Mouse (Mus musculus) neural tube, embryonic 10.5 days (tissue): ENCODE results near the gene Psmd13.

Experiments
- DNase-seq: peaks from one replicate; pipeline ENCODE4 v3.0.0-alpha.2; 2017; ENCODE audit warnings: low spot score; ENCODE audit errors: extremely low spot score

Psmd13 gene

DNA sequence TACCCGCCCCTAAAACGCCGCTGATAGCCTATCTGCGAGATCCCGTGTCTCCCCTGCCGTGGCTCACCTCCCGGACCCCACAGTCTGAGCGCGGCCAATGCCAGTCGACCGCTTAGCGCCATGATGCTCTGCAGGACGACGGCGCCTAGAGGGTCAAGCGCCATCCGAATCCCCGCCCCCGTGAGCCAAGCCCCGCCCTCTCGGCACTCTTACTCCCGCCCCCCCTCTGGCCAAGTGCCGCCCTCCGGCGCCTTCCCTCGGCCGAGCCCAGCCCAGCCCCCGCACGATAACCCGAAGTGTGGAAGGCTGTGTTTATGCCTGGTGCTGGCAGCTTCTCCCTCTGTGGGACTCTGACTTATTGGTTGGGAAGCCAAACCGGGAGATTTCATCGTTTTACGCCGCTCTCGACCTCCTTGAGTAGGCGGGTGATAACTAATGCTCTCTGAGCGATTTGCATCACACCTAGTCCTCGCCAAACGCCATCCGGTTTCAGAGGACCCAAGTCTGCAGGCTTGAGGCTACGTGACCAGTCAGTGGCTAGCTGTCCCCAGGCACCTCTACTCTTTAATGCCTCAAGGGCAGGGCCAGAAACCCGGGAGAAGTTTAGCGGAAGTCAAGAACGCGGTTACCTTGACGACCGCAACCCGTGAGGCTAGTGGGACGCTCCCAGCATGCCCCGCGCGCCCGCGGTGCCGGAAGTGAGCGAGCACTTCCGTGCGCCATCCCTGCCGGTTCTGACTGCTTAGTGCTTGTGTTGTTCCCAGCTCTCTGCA, at the start of gene Psmd13, which contains the start of gene Sirt3:
Gene Psmd13, plus strand, starts transcription at position 273 of the 773 bp plus-strand sequence.
Gene Sirt3, minus strand, starts transcription at position 614 of the 773 bp plus-strand sequence.
- DNase-seq, result peak; percentile 94

DNA sequence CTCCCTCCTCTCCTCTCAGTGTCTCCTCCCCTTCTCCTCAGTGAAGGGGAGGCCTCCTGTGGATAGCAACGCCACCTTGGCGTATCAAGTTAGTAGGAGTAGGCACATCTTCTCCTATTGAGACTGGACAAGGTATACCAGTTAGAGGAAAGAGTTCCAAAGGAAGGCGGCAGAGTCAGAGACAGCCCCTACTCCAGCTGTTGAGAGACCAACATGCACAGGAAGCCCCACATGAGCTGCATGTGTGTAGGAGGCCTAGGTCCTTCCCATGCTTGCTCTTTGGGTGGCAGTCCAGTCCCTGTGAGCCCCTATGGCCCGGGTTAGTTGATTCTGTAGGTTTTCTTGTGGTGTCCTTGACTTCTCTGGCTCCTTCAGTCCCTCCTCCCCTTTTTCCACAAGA, 48.4 kb upstream of the Psmd13 start:
- no peak for DNase-seq

DNA sequence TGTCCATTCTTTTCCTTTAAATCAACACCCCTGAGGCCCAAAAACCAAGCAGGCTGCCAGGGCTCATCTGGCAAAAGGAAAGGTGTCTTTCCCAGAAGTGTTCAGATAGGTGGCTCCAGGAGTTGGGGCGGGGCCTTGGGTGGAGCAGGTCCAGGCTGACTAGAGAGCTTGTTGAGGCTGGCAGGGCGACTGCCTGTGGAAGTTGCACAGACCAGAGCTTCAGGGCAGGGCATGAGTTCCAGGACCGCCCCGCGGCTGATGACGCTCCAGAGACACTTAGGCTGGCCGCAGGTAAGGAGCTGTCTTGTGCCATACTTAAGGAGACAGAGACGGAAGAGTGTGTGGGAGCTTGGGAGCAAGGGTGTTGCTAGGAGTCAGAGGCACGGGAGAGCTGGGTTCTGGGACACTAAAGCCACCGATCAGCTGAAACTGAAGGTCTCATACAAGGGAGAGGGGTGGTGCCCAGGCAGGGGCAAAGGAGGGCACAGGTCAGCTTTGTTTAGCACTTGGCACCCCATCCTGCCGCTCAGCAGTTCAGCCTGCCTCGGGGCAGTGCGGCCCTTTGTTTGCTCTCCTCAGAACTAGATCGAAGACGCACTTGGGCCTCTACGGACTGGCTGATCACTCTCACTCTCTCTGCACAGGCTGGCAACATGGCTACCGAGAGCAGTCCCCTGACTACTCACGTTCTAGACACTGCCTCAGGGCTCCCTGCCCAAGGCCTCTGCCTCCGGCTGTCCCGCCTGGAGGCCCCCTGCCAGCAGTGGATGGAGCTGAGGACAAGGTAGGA, 46.6 kb upstream of the Psmd13 start, which contains the start of gene Urah:
Gene Urah, plus strand, starts transcription at position 51 of the 790 bp plus-strand sequence.
- no peak for DNase-seq

DNA sequence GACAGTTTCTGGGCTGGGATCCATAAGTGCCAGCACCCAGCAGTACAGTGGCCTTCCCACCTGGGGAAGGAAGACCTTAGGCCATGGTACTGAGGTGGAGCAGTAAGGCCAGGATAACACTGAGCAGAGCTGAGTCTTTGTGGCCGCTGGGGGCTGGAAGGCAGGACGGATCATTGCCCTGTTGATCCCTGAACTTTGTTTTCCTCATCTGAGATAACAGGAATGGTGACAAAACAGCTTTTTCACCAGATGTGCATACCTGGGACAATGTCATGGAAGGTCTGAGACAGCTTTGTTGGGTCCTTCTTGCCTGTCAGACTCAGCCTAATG, 46.0 kb upstream of the Psmd13 start:
- no peak for DNase-seq

DNA sequence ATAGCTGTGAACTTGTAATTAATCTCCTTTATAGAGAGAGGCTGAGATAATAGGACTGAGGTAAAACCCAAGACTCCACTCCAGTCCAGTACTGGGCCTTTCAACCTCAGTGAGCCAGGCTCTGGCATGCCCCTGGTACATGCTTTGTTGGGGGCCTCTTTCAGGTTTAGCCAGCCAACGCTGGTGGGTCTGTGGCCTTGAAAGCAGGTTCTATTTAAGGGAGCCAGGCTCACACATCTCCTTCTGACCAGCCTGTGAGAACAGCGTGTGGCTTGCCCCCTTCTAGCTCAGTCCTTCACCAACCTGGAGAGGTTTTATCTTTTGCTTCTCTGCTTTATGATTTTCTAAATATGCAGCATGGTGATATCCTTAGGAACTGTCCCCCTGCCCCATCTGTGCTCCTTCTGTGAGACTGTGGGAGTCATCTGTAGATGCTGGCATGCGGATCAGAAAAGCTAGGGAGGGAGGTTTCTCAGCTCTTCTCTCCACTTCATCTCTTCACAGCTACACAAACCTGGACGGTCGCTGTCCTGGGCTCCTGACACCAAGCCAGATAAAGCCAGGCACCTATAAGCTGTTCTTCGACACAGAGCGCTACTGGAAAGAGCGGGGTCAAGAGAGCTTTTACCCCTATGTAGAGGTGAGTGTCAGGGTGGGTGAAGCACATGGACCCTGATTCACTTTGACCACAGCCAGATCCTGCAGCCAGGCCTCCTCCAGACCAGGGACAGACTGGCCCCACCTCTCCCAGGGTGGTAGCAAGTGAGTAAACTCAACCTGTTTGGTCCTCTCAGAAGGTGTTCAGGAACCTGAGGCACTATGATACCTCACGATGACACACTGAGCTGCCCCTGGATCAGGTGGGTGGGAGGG, 45.3 kb upstream of the Psmd13 start:
- DNase-seq, result no peak

DNA sequence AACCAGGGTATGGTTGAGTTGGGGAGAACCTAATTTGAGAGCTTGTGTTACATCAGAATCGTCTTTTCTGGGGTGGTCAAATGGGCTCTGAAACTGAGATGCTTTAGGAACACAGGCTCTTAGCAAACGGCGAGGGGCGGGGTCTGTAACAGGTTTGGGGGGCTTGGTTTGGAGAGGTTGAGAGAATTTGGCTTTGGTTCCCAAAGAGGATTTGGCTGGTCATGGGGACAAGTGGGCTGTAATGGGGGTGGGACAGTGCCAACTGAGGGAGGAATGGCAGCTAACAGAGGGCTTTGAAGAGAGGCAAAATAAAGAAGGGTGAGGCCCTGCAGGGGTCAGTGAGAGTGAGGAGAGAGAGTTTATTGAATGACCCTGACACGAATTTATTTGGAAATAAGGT, 42.2 kb upstream of the Psmd13 start:
- DNase-seq, result no peak

DNA sequence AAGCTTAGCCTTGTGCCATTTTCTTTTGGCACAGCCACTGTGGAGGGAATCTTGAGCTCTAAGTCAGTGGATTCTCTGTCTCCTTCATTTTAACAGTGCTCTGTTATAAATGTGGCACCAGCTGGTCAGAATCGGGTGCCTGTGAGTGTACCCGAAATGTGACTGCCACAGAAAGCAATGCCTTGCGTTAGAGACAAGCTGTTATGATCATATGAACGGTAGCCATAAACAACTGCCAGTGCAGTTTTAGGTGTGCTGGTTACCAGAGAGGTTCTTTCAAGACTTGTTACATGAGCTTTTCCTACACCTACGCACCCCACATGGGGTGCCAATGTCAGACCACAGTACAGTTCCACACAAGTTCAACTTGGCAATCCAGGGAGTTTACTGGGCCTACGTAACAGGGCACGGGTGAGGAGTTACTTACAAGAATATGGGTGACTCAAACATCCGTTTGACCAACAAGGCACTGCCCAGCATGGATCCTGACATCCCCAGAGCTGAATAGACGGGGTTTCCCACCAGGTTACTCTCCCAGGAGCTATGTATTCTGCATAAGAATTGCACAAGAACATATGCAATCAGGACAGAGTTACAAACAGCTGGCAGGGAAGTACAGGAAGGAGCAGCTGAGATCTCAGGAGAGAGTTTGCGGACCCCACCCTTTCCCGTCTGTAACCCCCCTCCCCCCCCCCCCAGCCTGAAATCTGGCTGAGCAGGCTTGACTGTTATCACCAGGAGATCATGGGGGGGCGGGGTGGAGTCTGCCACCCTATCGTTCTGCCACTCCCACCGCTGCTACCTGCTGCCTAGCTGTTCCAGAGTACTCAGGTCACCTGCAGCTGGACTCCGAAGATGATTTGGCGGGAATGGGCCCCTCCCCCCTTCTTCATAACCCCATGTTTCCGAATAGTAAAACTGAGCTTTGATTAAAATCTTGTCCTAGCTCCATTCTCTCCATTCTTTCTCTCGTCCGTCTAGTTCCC, 40.7 kb upstream of the Psmd13 start:
- DNase-seq, result no peak

DNA sequence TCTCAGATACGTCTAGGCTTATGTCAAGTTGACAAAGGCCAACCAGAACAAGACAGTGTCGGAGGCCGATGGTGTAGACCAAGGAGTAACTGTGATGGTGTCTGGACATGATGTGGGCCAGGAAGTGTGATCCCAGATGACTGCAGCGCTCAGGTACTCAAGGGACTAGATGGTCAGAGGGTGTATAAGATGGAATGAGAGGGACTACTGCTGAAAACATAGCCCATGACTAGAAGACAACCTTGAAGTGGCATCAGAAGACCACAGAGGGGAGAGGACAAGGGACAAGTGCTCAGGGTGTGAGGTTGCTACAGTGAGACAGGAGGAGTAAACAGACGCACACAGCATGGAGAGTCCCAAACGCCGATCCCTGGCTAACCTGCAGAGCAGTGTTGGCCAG, 38.0 kb upstream of the Psmd13 start:
- DNase-seq, result no peak

DNA sequence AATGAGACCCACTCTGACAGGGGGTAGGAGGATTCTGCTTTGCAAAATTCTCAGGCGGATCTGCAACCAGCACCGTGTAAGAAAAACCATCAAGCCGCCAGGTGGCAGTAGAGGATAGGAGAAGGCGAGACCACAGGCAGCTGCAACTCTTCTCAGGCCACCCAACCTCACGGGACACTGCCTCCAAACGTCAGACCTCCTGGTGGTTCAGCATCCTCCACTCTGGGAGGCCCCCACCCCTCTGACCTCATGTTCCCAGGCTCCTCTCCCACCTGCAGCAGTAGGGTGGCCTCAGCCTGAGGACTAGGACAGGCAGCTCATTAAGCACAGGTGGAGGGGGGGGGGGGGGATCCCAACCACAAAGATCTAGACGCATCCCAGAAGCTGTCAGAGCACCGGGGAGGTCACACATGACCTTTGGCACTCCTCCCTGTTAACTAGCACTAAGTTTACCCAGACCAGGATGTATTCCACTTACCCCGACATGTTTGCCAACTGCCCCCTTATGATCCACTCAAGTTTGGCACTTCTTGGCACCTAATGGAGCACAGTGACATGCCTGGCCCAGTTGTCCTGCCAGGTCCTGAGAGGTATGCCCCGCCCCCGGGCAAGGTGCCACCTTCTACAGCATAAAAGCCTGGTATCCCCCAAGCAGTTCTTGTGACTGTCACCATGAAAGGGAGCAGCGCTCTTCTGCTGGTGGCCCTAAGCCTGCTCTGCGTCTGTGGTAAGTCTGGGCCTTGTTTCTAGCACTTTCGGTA, 36.7 kb upstream of the Psmd13 start, which contains the start of gene Scgb1c1:
Gene Scgb1c1, plus strand, starts transcription at position 643 of the 761 bp plus-strand sequence.
- DNase-seq, result peak; percentile 93

DNA sequence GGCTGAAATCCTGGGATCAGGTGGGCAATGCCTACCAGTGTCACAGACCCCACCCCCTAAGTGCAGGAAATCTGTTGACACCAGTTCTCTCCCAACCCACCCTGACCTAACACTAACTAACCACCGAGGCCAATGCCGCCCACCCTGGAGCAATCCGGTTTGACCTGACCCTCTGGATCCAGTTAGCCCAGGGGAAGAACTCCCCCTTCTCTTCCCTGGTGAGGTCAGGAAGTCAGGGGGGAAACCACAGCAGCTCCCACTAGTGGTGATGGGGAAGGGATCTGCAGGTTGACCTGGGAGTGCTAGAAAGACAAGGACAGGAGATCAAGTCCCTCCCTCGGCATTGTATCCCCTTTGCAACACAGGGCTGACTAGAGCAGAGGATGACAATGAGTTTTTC, 36.1 kb upstream of the Psmd13 start:
- DNase-seq, result no peak

DNA sequence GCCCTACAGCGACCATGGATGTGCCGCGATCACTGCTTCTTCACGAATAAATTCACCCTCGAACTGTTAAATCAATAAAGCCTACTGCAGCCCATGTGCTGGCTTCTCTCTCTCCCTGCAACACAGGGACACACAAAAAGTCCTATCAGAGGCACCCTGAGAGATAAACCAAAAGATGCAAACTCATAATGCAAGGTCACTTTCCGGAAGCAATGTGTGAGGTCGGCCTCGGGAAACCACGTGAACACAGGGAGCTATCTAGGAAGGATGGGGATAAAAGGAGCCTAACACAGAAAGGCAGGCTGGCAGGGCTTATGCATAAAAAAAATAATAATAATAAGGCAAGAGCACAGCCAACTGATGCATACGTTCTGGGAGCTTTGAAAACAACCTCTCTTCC, 35.1 kb upstream of the Psmd13 start:
- DNase-seq, result no peak

DNA sequence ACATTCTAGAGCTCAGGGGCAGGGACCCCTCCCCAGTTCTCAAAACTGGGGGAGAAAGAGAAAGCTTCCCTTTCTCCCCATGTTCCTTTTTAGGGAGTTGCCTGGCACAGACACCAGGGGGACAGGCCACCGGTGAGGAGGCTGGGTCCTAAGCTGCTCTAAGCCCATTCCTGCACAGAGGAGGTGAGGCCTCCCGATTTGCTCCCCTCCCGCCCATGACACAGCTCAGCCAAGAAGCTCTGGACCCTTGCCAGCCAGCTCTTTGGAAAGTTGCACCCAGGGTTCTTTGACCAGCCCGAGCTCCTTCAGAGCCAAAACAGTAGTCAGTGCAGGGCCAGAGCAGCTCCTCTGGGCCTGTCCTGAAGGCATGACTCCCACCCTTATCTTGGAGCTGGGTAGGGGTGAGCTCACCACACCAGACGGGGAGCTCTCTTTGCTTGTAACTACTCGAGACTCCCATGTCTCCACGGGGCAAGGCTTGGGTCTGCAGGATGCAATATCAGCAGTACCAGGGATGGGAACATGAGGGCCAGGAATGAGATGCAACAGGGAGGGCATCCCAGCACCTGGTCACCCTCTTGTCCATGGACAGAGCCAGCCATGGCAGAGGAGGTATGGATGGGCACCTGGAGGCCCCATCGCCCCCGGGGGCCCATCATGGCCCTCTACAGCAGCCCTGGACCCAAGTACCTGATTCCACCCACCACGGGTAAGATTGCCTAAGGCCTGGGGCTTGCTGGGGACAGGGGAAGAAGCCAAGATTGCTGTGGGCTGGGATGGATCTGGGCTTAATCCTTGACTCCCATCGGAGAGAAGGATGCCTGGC, 33.8 kb upstream of the Psmd13 start, which contains the start of gene Odf3:
Gene Odf3, plus strand, starts transcription at position 51 of the 826 bp plus-strand sequence.
- DNase-seq, result no peak

DNA sequence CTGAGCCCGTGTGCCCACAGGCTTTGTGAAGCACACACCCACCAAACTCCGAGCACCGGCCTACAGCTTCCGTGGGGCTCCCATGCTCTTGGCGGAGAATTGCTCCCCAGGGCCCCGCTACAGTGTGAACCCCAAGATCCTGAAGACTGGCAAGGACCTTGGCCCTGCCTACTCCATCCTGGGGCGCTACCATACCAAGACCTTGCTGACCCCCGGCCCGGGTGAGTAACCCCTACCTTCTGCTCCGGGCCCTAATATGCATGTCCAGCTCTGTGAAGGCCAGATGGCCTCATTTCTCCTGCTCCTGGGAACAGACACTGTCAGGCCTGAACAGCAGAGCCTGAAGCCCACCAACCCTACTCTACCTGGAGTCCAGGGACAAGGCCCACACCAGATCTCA, 33.2 kb upstream of the Psmd13 start:
- DNase-seq, result no peak

DNA sequence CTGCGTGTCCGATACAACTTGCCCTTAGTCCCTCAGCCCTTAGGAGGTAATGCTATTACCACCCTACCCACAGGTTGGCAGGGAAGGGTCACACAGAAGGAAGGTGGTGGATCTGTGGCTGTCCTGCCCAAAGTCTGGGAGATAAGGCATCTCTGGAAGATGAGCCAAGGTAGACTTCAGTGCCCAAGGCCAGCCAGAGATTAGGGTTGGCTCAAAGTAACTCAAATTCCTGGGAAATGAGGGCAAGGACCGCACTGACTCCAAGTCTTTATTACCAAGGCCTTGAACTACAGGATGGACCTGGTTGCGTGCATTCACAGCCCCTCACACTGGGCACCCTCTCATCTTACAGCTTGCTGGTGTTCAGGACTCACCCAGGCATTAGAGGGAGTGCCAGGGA, 29.9 kb upstream of the Psmd13 start:
- no peak for DNase-seq

DNA sequence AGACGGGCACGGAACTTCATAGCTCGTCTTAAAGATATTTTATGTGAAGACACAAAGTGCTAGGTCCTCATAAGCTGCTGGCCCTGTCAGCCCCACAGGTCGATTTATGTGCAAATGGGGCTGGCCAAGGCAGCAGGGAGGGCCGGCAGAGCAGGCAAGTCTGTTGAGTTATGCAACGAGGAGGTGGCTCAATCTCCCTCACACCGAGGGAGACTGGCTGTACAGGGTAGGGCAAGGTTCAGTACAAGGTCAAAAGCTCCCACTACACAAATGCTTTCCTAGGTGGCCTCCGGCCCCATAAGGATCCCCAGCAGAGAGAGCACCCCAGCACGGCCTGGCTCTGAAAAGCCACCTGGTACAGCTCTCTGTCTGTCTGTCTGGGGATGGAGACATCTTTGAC, 28.4 kb upstream of the Psmd13 start:
- no peak for DNase-seq

DNA sequence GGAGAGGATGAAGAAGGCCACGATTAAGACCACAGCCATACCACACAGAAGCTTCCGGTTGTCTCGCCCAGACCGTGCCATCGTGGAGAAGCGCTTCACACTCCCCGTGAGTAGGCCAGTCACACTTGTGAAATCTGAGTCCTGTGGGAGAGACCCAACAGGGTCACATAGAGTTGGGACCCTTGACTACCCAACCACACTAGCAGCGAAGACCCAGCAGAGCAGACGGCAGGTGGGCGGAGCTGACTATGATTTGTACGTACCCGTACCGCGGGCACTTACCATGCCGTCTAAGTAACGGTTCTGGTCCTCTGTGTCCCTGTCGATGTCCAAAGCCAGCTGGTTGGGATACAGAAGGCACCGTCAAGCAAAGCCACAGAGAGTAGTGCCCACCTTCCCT, 27.3 kb upstream of the Psmd13 start:
- no peak for DNase-seq

DNA sequence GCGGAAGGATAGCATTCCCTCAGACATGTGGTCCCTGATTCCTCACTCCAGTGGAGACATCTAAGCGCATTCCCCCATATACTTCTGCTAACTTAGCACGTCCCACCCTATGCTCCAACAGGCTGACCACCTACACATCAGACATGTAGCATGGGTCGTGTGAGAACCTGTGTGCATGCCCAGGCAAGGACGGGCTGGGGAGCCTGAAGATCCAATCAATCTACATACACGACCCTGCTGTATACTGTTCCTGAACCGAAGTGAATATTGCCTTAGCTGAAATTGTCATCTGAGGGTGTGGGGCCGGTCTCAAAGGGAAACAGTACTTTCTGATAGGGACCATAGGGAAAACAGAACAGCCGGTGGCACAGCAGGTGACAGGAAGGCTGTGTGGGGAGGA, 26.6 kb upstream of the Psmd13 start:
- no peak for DNase-seq

DNA sequence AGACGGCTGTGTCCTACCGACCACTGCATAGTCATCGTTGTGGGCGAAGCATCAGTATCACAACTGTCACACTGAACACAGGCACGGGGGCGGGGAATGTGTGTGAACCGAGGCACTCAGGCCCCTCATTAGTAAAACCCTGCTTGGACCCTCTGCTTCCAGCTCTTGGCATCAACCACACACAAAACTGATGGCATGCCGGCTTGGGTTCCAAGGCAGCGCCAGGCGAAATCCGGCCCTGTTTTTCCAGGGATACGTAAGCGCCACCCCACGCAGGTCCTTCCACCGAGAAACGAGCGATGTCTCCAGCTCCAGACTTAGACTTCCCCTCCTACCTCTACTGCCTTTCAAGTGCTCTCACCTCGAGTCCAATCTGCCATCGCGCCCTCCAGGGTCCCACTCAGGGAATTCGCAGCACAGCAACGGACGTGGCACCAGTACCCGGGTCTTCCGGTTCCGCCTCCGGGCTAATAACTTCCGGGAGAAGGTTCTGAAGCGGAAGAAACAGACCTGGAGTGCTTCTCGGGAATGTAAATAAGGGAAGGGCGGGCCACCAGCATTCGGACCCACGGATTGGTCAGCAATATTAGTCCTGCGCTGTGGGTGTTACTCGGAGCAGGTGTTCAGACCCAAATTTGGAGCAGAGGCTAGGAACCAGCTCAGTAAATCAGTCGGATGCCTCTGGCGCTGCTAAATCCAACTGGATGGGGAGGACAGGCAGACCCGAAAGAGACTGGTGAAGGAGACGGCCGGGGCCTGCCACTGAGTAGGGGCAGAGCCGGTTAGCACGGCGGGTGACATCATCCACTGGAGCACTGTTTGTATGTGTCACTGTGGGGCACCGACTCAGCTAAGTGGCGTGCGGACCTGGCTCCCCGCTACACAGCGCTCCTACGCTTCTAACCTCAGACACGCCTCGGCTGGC, 25.6 kb upstream of the Psmd13 start, which contains the start of gene Gm45785:
Gene Gm45785, minus strand, starts transcription at position 472 of the 925 bp plus-strand sequence.
- DNase-seq, result peak; percentile 90
